Mouse (Mus musculus) embryo, embryonic 11 days (tissue): ENCODE measurements around the gene Olfr109.

Experiments
- DNase-seq: peaks from one replicate; pipeline ENCODE4 v3.0.0-alpha.2; 2015

The Olfr109 gene

DNA sequence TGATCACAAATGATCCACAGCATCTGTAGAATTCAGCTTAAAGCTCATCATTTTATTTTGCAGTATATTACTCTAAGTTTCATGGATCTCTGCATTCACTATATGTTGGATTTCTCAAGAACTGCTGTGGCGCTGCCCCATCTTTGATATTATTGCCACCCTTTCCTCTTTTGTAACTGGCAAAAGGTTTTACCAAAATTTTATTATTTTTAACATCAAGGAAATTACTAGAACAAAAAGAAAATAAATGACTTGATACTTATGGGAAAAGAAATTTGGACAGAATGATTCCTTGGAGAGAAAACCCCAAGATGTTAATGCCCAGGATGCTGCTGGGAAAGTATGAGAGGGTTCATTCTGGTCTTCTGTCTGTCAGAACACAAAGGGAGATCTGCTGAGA lies at the start of gene Olfr109:
Gene Olfr109, plus strand, starts transcription at position 301 of the 400 bp plus-strand sequence.
- DNase-seq = no peak

GRCm38 (mm10) chr17:37413380-37413779 lies 45.3 kb upstream of the Olfr109 start:
- no peak for DNase-seq

GRCm38 (mm10) chr17:37445180-37445579 lies 13.5 kb upstream of the Olfr109 start, which contains the start of gene Olfr108:
Olfr108 (plus strand) TSS chr17:37445480.
- DNase-seq = no peak

- no peak for DNase-seq
These were observed 24.7 kb downstream of the Olfr109 start, which contains the start of gene H2-M2 for GRCm38 (mm10) chr17:37483452-37483851. H2-M2 (minus strand) TSS chr17:37483552.

DNA sequence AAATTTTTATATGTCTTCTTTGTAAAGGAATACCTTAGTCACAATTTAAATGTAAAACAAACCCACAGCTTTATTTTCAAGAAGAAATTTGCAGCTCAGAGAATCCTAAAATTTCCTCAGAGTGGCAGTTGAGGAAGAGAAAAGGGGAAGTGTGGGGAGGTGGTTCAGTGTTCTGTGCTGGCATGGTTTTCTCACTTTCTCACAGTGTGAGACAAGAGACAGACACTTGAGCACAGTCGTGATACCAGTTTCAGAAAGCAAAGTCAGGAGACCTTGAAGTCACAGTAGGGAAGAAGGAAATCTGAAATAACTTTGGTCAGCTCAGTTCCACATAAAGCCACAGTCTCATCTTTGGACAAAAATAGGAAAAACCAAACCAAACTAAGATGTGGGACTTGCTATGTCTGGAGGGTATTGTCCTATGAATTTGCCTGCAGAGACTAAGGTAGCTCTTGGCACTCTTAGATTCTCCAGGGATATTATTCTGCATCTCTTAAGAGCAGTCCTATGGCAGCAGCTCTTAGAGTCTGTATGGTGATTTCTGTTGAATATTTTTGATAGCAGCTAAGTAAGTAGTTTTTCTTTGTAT lies 33.3 kb downstream of the Olfr109 start, which contains the start of gene Olfr110:
Gene Olfr110, plus strand, starts transcription at position 539 of the 589 bp plus-strand sequence.
- no peak for DNase-seq

- DNase-seq = no peak
These were observed 49.0 kb downstream of the Olfr109 start, which contains the start of gene Olfr111 for GRCm38 (mm10) chr17:37507730-37508129. Olfr111 (plus strand) TSS chr17:37508030.
